Mouse (Mus musculus) MEL (cell line): Measurements from ENCODE around the gene Ebf4.
A peak's percentile ranks its signal among the peaks of the same experiment; 100 is the strongest.

ENCODE experiments used
- BHLHE40 ChIP-seq: IDR thresholded peaks from 2 replicates; pipeline ENCODE4 v1.6.1; 2012; ENCODE audit warnings: low read depth, mild to moderate bottlenecking, inconsistent platforms, low read length, improper control_type of control experiment, borderline replicate concordance
- CHD2 ChIP-seq: IDR thresholded peaks from 2 replicates; pipeline ENCODE4 v1.6.1; 2011; ENCODE audit warnings: low read length, improper control_type of control experiment
- CTCF ChIP-seq, 3 experiments: IDR thresholded peaks in 2 of 3; conservative IDR thresholded peaks in 1 of 3; 2 replicates each; pipeline ENCODE4 v1.5.1; 2011 to 2012; ENCODE audit warnings: low read length in 3 of 3, low read depth in 2 of 3, mild to moderate bottlenecking in 2 of 3, improper control_type of control experiment in 1 of 3, inconsistent platforms in 1 of 3, mixed read lengths in 1 of 3, moderate library complexity in 1 of 3; ENCODE audit not compliant: control insufficient read depth in 1 of 3, insufficient read depth in 1 of 3, poor library complexity in 1 of 3, severe bottlenecking in 1 of 3
- EP300 ChIP-seq, 2 experiments: IDR thresholded peaks; 2 replicates each; pipeline ENCODE4 v1.6.1; 2011; ENCODE audit warnings: improper control_type of control experiment in 2 of 2, low read length in 2 of 2, low read depth in 1 of 2, mild to moderate bottlenecking in 1 of 2
- GATA1 ChIP-seq: IDR thresholded peaks from 2 replicates; pipeline ENCODE4 v1.6.1; 2011; ENCODE audit warnings: low read depth, low read length, improper control_type of control experiment
- MAX ChIP-seq: IDR thresholded peaks from 2 replicates; pipeline ENCODE4 v1.6.1; 2011; ENCODE audit warnings: low read length, improper control_type of control experiment
- MAZ ChIP-seq: IDR thresholded peaks from 2 replicates; pipeline ENCODE4 v1.6.1; 2012; ENCODE audit warnings: low read depth, mild to moderate bottlenecking, inconsistent platforms, low read length, improper control_type of control experiment
- POLR2A ChIP-seq, 2 experiments: IDR thresholded peaks; 2 replicates each; pipeline ENCODE4 v1.6.1; 2011 to 2012; ENCODE audit warnings: low read length in 2 of 2, mild to moderate bottlenecking in 2 of 2, control low read depth in 1 of 2, improper control_type of control experiment in 1 of 2, low read depth in 1 of 2, moderate library complexity in 1 of 2; ENCODE audit not compliant: control insufficient read depth in 1 of 2, insufficient read depth in 1 of 2, poor library complexity in 1 of 2
- RCOR1 ChIP-seq: IDR thresholded peaks from 2 replicates; pipeline ENCODE4 v1.6.1; 2012; ENCODE audit warnings: low read depth, mild to moderate bottlenecking, inconsistent platforms, low read length, improper control_type of control experiment
- SMC3 ChIP-seq: IDR thresholded peaks from 2 replicates; pipeline ENCODE4 v1.6.1; 2011; ENCODE audit warnings: low read depth, low read length, improper control_type of control experiment
- TAL1 ChIP-seq: IDR thresholded peaks from 2 replicates; pipeline ENCODE4 v1.6.1; 2012; ENCODE audit warnings: mild to moderate bottlenecking, inconsistent platforms, low read length, moderate library complexity, mixed read lengths
- TCF12 ChIP-seq: IDR thresholded peaks from 2 replicates; pipeline ENCODE4 v1.6.1; 2014; ENCODE audit warnings: low read depth, mild to moderate bottlenecking, inconsistent platforms, low read length, improper control_type of control experiment, moderate library complexity
- USF1 ChIP-seq: IDR thresholded peaks from 2 replicates; pipeline ENCODE4 v1.6.1; 2014; ENCODE audit warnings: low read depth, mild to moderate bottlenecking, inconsistent platforms, low read length, improper control_type of control experiment, moderate library complexity
- USF2 ChIP-seq, 2 experiments: IDR thresholded peaks; 2 replicates each; pipeline ENCODE4 v1.6.1; 2011 to 2012; ENCODE audit warnings: improper control_type of control experiment in 2 of 2, low read length in 2 of 2, borderline replicate concordance in 1 of 2, inconsistent platforms in 1 of 2, low read depth in 1 of 2, mild to moderate bottlenecking in 1 of 2; ENCODE audit not compliant: insufficient read depth in 1 of 2

DNA sequence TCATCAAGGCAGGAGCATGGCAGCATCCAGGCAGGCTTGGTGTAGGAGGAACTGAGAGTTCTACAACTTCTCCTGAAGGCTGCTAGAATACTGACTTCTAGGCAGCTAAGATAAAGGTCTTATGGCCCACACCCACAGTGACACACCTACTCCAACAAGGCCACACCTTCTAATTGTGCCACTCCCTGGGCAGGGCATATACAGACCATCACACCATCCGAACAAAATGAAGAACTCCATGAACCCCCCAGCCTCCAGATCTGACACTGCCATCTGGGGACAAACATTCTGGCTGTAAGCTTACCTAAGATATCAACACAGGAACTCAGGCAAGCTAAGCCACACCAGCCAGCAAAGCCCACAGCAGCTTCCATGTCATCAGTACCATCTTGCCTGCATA, 29.4 kb upstream of the Ebf4 start:
- TF ChIP-seq CTCF (IDR thresholded peaks at IDR 0.05 in 2 of 3, conservative IDR thresholded peaks at IDR 0.05 in 1 of 3; ENCODE audit: control insufficient read depth in 1 of 3, insufficient read depth in 1 of 3, low read depth in 2 of 3, low read length in 3 of 3, poor library complexity in 1 of 3, severe bottlenecking in 1 of 3) (no peak), GATA1 (peak; percentile 45; the same call in 1 of the 2 replicates), MAZ (no peak), CHD2 (no peak), BHLHE40 (no peak), MAX (no peak), POLR2A (IDR thresholded peaks at IDR 0.05; ENCODE audit: control insufficient read depth in 1 of 2, insufficient read depth in 1 of 2, low read depth in 1 of 2, low read length in 2 of 2, poor library complexity in 1 of 2) (peak in 1 of 2 experiments; percentile 59; a peak in 2 of 4 replicates), EP300 (IDR thresholded peaks at IDR 0.05; ENCODE audit: low read depth in 1 of 2, low read length in 2 of 2) (peak; percentile 50 to 64; a peak in 3 of 4 replicates), SMC3 (no peak), TAL1 (peak; percentile 68), TCF12 (peak; percentile 27; the same call in 1 of the 2 replicates), USF1 (no peak), RCOR1 (0 out of 2 replicates have a peak, but pooled peaks have one; percentile 26), USF2 (IDR thresholded peaks at IDR 0.05; ENCODE audit: borderline replicate concordance in 1 of 2, insufficient read depth in 1 of 2, low read depth in 1 of 2, low read length in 2 of 2) (no peak)
